Comparison of ENCODE assay signal across 9 mouse cellular contexts in the genomic region with DNA sequence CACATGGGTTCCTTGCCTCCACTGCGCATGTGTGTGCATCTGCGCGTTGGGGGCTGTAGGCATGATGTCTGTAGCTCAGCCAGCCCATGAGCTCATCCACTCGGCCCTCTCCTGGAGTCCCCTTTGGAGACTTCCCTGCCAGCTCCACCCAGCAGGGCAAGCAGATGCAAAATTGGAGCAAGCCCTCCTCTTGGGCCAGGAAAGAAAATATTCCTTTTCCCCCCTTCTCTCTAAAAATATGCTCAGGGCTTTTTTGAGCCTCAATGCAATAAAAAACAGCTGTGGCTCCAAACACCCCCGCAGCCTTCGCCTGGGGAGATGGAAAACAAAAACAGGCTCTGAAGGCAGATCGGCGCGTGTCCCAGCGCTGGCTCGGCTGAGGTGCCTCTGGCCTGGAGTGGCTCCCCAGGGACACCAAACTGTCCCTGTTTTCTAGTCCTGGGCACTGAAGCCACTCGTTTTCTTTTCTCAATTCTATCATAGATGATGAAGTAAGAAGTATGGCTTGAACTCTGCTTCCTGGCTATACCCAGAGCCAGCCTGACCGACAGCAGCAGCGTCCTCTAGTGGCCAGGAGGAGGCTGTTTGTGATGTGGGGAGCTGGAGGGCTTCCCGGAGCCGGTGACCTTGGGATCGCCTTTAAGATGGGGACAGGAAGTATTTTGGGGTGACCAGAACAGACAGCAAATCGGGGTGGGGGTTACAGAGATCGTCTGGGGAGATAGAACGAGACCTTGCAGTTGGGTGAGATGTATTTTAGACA.
DNase-seq lines count a peak whose midpoint lies in the region; ATAC-seq and TF ChIP-seq lines count a peak whose summit lies in the region.
"Had no signal": no experiment of that assay in that cellular context is flagged by ENCODE, and none has a peak within 500 bp of the region (broad histone marks: within the 10 kb centered on the region; RNA-seq: fewer than 3 reads in every experiment).

No protein-coding gene starts in this region.

- H3K27me3 ChIP-seq in midbrain, postnatal 0 days (ENCODE audit: insufficient read depth, low read length): no peaks in the 10 kb centered on the region
- H3K27me3 ChIP-seq in midbrain, embryonic 15.5 days (replicated peaks): no peaks in the 10 kb centered on the region
- H3K27me3 ChIP-seq in forebrain, embryonic 10.5 days (ENCODE audit: poor library complexity, severe bottlenecking): no peaks in the 10 kb centered on the region
- H3K27me3 ChIP-seq: heart, embryonic 15.5 days had no signal

- no peak overlapping the region for H3K4me3 ChIP-seq in midbrain, postnatal 0 days (ENCODE audit: low read depth, low read length)
- no peak overlapping the region for H3K4me3 ChIP-seq in midbrain, embryonic 15.5 days
- H3K4me3 ChIP-seq in forebrain, embryonic 10.5 days: no peak overlapping the region
- H3K4me3 ChIP-seq: heart, embryonic 15.5 days had no signal

- peak; percentile 76 for ATAC-seq in frontal cortex, adult (ENCODE audit: low TSS enrichment)
- ATAC-seq in midbrain, postnatal 0 days (ENCODE audit: low FRiP score): no peak
- ATAC-seq in midbrain, embryonic 15.5 days (replicated peaks): no peak

- no peaks in the 10 kb centered on the region for H3K9me3 ChIP-seq in midbrain, postnatal 0 days (ENCODE audit: low read length)
- H3K9me3 ChIP-seq in midbrain, embryonic 15.5 days: no peaks in the 10 kb centered on the region
- H3K9me3 ChIP-seq in forebrain, embryonic 10.5 days: peaks cover 3% of the 10 kb centered on the region; the same call in 1 of the 2 replicates
- H3K9me3 ChIP-seq: heart, embryonic 15.5 days had no signal

- H3K4me2 ChIP-seq in midbrain, postnatal 0 days (ENCODE audit: low read depth, low read length, poor library complexity, severe bottlenecking): no peak overlapping the region
- H3K4me2 ChIP-seq in midbrain, embryonic 15.5 days: no peak overlapping the region
- H3K4me2 ChIP-seq: heart, embryonic 15.5 days had no signal

- no peak overlapping the region for H3K27ac ChIP-seq in midbrain, postnatal 0 days (ENCODE audit: low read depth, low read length)
- no peak overlapping the region for H3K27ac ChIP-seq in midbrain, embryonic 15.5 days
- H3K27ac ChIP-seq in forebrain, embryonic 10.5 days: no peak overlapping the region
- H3K27ac ChIP-seq: heart, embryonic 15.5 days had no signal

- no peaks in the 10 kb centered on the region for H3K36me3 ChIP-seq in midbrain, postnatal 0 days (ENCODE audit: insufficient read depth, low read length)
- H3K36me3 ChIP-seq in midbrain, embryonic 15.5 days (replicated peaks): no peaks in the 10 kb centered on the region
- H3K36me3 ChIP-seq in forebrain, embryonic 10.5 days (replicated peaks): no peaks in the 10 kb centered on the region
- H3K36me3 ChIP-seq: heart, embryonic 15.5 days had no signal

- DNase-seq in frontal cortex, postnatal 14 days (ENCODE audit: low spot score in 2 of 2): no peak
- DNase-seq in midbrain, postnatal 0 days (ENCODE audit: low spot score): peak; percentile 7
- peak; percentile 86 for DNase-seq in heart, adult 9 months (ENCODE audit: low spot score in 2 of 2)
- DNase-seq in right cerebral cortex, postnatal 25 days: peak; percentile 49
- no peak for DNase-seq in forebrain, embryonic 10.5 days (ENCODE audit: extremely low spot score, low spot score)
- no peak for DNase-seq in retina, embryonic 14.5 days (ENCODE audit: low spot score)

- peak; percentile 25; the same call in 1 of the 2 replicates for TF ChIP-seq CTCF in midbrain, postnatal 0 days (IDR thresholded peaks at IDR 0.05)

- no peak overlapping the region for H3K9ac ChIP-seq in midbrain, postnatal 0 days (replicated peaks; ENCODE audit: low read length, poor library complexity, severe bottlenecking)
- no peak overlapping the region for H3K9ac ChIP-seq in midbrain, embryonic 15.5 days
- H3K9ac ChIP-seq: heart, embryonic 15.5 days had no signal

- 71% methylated on average over 20 of the region's 20 CpGs for WGBS in midbrain, postnatal 0 days
- 76% methylated on average over 20 of the region's 20 CpGs for WGBS in midbrain, embryonic 15.5 days
- 80% methylated on average over 20 of the region's 20 CpGs for WGBS in forebrain, embryonic 10.5 days

- H3K4me1 ChIP-seq in midbrain, postnatal 0 days (ENCODE audit: insufficient read depth, low read length): no peaks in the 10 kb centered on the region
- no peaks in the 10 kb centered on the region for H3K4me1 ChIP-seq in midbrain, embryonic 15.5 days
- H3K4me1 ChIP-seq in forebrain, embryonic 10.5 days: peaks cover 28% of the 10 kb centered on the region

Comparison
In these comparisons a context has a peak if more than half of its experiments do, and no peak if none do; other contexts are left out.
1. DNase-seq: peak in midbrain, postnatal 0 days (single experiment), heart, adult 9 months (2 of 2) and right cerebral cortex, postnatal 25 days (single experiment); none in frontal cortex, postnatal 14 days (0 of 2), forebrain, embryonic 10.5 days (single experiment) and retina, embryonic 14.5 days (single experiment).